In genomic region chr11:76622566-76623205, GRCm38 (mm10) we compare ENCODE assay signal across 9 mouse cellular contexts. TPM values are rescaled to one million over a fixed set of nuclear protein-coding genes. Genes with fewer than 3 reads are reported as not detected.
DNase-seq lines count a peak whose midpoint lies in the region; ATAC-seq and TF ChIP-seq lines count a peak whose summit lies in the region.
"Had no signal": no experiment of that assay in that cellular context is flagged by ENCODE, and none has a peak within 500 bp of the region (broad histone marks: within the 10 kb centered on the region; RNA-seq: fewer than 3 reads in every experiment).

No protein-coding gene starts in this region.

- WGBS in kidney, adult 2 months = under 1% methylated on average over 54 of the region's 66 CpGs
- under 1% methylated on average over 62 of the region's 66 CpGs for WGBS in lung, postnatal 0 days

- no peaks in the 10 kb centered on the region for H3K9me3 ChIP-seq in lung, postnatal 0 days (ENCODE audit: low read length)

- H3K4me1 ChIP-seq in kidney, adult 2 months (ENCODE audit: control insufficient read depth, insufficient read depth, low read length) = no peaks in the 10 kb centered on the region
- no peaks in the 10 kb centered on the region for H3K4me1 ChIP-seq in lung, postnatal 0 days (ENCODE audit: insufficient read depth, low read depth, low read length)

- DNase-seq in left cerebral cortex, adult 2 months (ENCODE audit: extremely low spot score in 1 of 2, low spot score in 2 of 2) = no peak
- no peak for DNase-seq in left cerebral cortex, adult 18-20 months (ENCODE audit: low spot score in 2 of 2)
- DNase-seq in adrenal gland, postnatal 14 days = peak; percentile 47
- DNase-seq in kidney, adult 2 months = peak; percentile 63
- DNase-seq in lung, postnatal 0 days (ENCODE audit: low spot score) = peak; percentile 37
- DNase-seq in retina, postnatal 1 day = peak; percentile 67
- no peak for DNase-seq in layer of hippocampus, adult 8-10 months (ENCODE audit: low spot score in 2 of 2)

- no peak for TF ChIP-seq CTCF in left cerebral cortex, adult 2 months (IDR thresholded peaks at IDR 0.05)
- no peak for TF ChIP-seq CTCF in kidney, adult 2 months (conservative IDR thresholded peaks at IDR 0.05; ENCODE audit: insufficient read depth, insufficient read length, low read depth, low read length)
- TF ChIP-seq CTCF in lung, postnatal 0 days (IDR thresholded peaks at IDR 0.05) = no peak

- intact Hi-C loops in left cerebral cortex, adult 2 months (cut with DNase I) = no loop called here

- peak overlapping the region; percentile 99 for H3K4me2 ChIP-seq in lung, postnatal 0 days (replicated peaks; ENCODE audit: low read depth, low read length)

- peak; percentile 21 for ATAC-seq in granulocyte monocyte progenitor cell, adult 5-6 weeks (replicated peaks; ENCODE audit: poor library complexity, severe bottlenecking)
- ATAC-seq in lung, postnatal 0 days = peak; percentile 42

- H3K9ac ChIP-seq in lung, postnatal 0 days (replicated peaks; ENCODE audit: low read depth) = no peak overlapping the region

- TF ChIP-seq POLR2A in kidney, adult 2 months (IDR thresholded peaks at IDR 0.05; ENCODE audit: low read depth, low read length) = no peak

- H3K27me3 ChIP-seq in kidney, adult 2 months (replicated peaks; ENCODE audit: control insufficient read depth, insufficient read depth, low read length) = no peaks in the 10 kb centered on the region
- peaks cover 28% of the 10 kb centered on the region for H3K27me3 ChIP-seq in lung, postnatal 0 days (replicated peaks; ENCODE audit: insufficient read depth, low read length)

- TF ChIP-seq EP300 in lung, postnatal 0 days (IDR thresholded peaks at IDR 0.05) = no peak

- no peak overlapping the region for H3K27ac ChIP-seq in left cerebral cortex, adult 2 months
- no peak overlapping the region for H3K27ac ChIP-seq in kidney, adult 2 months (ENCODE audit: insufficient read depth, low read depth, low read length)
- no peak overlapping the region for H3K27ac ChIP-seq in lung, postnatal 0 days (ENCODE audit: low read length)

- H3K36me3 ChIP-seq in kidney, adult 2 months (ENCODE audit: control insufficient read depth, insufficient read depth, low read length) = no peaks in the 10 kb centered on the region
- H3K36me3 ChIP-seq in lung, postnatal 0 days (ENCODE audit: insufficient read depth, low read length) = no peaks in the 10 kb centered on the region

- peak overlapping the region; percentile 52 for H3K4me3 ChIP-seq in left cerebral cortex, adult 2 months
- peak overlapping the region; percentile 66 for H3K4me3 ChIP-seq in kidney, adult 2 months (ENCODE audit: insufficient read depth, low read depth, low read length)
- peak overlapping the region; percentile 58 for H3K4me3 ChIP-seq in lung, postnatal 0 days (ENCODE audit: low read depth, low read length)

RNA-seq across cellular contexts. Expression of gene Abr, which starts 0.6 kb away (rescaled TPM):
- total RNA-seq in left cerebral cortex, adult 2 months (2021) = 100 to 1,000 TPM; 436 to 450 TPM
- 100 to 1,000 TPM; 413 to 418 TPM for total RNA-seq in left cerebral cortex, adult 18-20 months (2021)
- total RNA-seq in adrenal gland, postnatal 14 days (2021) = 44.2 and 49.0 TPM in 2 replicates
- total RNA-seq in granulocyte monocyte progenitor cell, adult 5-6 weeks (2014; fragmentation: Nextera tagmentation) = 39.3 and 53.0 TPM in 2 replicates
- total RNA-seq in granulocyte monocyte progenitor cell, adult 5-6 weeks (2017) = 48.2 and 54.3 TPM in 2 replicates
- polyA plus RNA-seq in kidney, adult 2 months (2012; rRNA removed) = 33.2 and 40.8 TPM in 2 replicates
- 16.6 and 17.2 TPM in 2 replicates for polyA plus RNA-seq in lung, postnatal 0 days (2015; fragmentation: Nextera tagmentation; extraction: Ambion mirVana)
- total RNA-seq in layer of hippocampus, adult 8-10 months (2022) = 100 to 1,000 TPM; 464 to 480 (median 470) TPM

RNA-seq across cellular contexts. Expression of gene Bhlha9, which starts 49.6 kb away (rescaled TPM):
- total RNA-seq in left cerebral cortex, adult 2 months (2021) = 1 to 10 TPM; 3.2 to 3.8 TPM
- 1 to 10 TPM; 2.0 to 2.8 TPM for total RNA-seq in left cerebral cortex, adult 18-20 months (2021)
- total RNA-seq in adrenal gland, postnatal 14 days (2021) = not detected in 2 replicates
- total RNA-seq in granulocyte monocyte progenitor cell, adult 5-6 weeks (2014; fragmentation: Nextera tagmentation) = not detected in 2 replicates
- not detected in 2 replicates for total RNA-seq in granulocyte monocyte progenitor cell, adult 5-6 weeks (2017)
- polyA plus RNA-seq in kidney, adult 2 months (2012; rRNA removed) = not detected in 2 replicates
- polyA plus RNA-seq in lung, postnatal 0 days (2015; fragmentation: Nextera tagmentation; extraction: Ambion mirVana) = not detected in 2 replicates
- 1 to 10 TPM; 3.3 to 4.8 (median 3.8) TPM for total RNA-seq in layer of hippocampus, adult 8-10 months (2022)
- total RNA-seq: common myeloid progenitor, adult 5-6 weeks had no signal

RNA-seq across cellular contexts. Expression of gene Trarg1, which starts 56.9 kb away (rescaled TPM):
- total RNA-seq in left cerebral cortex, adult 2 months (2021) = under 1 TPM; 0.50 to 0.68 TPM
- total RNA-seq in left cerebral cortex, adult 18-20 months (2021) = under 1 TPM; 0.49 to 0.75 TPM
- total RNA-seq in adrenal gland, postnatal 14 days (2021) = 40.3 and 75.9 TPM in 2 replicates
- total RNA-seq in granulocyte monocyte progenitor cell, adult 5-6 weeks (2014; fragmentation: Nextera tagmentation) = not detected in 2 replicates
- total RNA-seq in granulocyte monocyte progenitor cell, adult 5-6 weeks (2017) = not detected in 2 replicates
- 2.8 and 2.9 TPM in 2 replicates for polyA plus RNA-seq in kidney, adult 2 months (2012; rRNA removed)
- polyA plus RNA-seq in lung, postnatal 0 days (2015; fragmentation: Nextera tagmentation; extraction: Ambion mirVana) = 4.7 and 7.1 TPM in 2 replicates
- under 1 TPM; 0.39 to 0.57 (median 0.46) TPM for total RNA-seq in layer of hippocampus, adult 8-10 months (2022)
- total RNA-seq: common myeloid progenitor, adult 5-6 weeks had no signal

Comparison
In these comparisons a context has a peak if more than half of its experiments do, and no peak if none do; other contexts are left out.
1. DNase-seq: peak in adrenal gland, postnatal 14 days (single experiment), kidney, adult 2 months (single experiment), lung, postnatal 0 days (single experiment) and retina, postnatal 1 day (single experiment); none in left cerebral cortex, adult 2 months (0 of 2), left cerebral cortex, adult 18-20 months (0 of 2) and layer of hippocampus, adult 8-10 months (0 of 2).
2. RNA of gene Trarg1, which starts 56.9 kb away (total RNA-seq): 40.3 to 75.9 TPM in adrenal gland, postnatal 14 days; 0.49 to 0.75 TPM in left cerebral cortex, adult 18-20 months, 0.50 to 0.68 TPM in left cerebral cortex, adult 2 months, 0.39 to 0.57 TPM in layer of hippocampus, adult 8-10 months and not detected in granulocyte monocyte progenitor cell, adult 5-6 weeks; every median in the first group is over 10 times any median in the second.
3. Peak in every context shown above with its lines, with median percentiles within 50 percentile points of each other: H3K4me3 ChIP-seq.